Mouse (Mus musculus) CH12.LX (cell line): ENCODE results near the gene Tnk1. TPM values are rescaled to one million over a fixed set of nuclear protein-coding genes. Genes with fewer than 3 reads are reported as not detected.
A peak's percentile ranks its signal among the peaks of the same experiment; 100 is the strongest.

ENCODE experiments used
- DNase-seq: peaks from one replicate; pipeline ENCODE4 v3.0.0-alpha.2; 2013; ENCODE audit errors: extremely low read depth
- H3K27ac ChIP-seq: 2 replicates; pipeline ENCODE4 v1.5.1; 2012; ENCODE audit warnings: low read depth, mild to moderate bottlenecking, control low read depth, moderate library complexity; ENCODE audit not compliant: insufficient read depth
- H3K27me3 ChIP-seq: replicated peaks from 2 replicates; pipeline ENCODE3; 2012; ENCODE audit warnings: inconsistent platforms
- H3K36me3 ChIP-seq, 2 experiments: replicated peaks in 1 of 2; 2 replicates each; pipeline versions ENCODE3 to v1.6.1; 2012; ENCODE audit warnings: inconsistent platforms in 1 of 2, low read length in 1 of 2, mild to moderate bottlenecking in 1 of 2, mixed read lengths in 1 of 2, moderate library complexity in 1 of 2; ENCODE audit not compliant: control insufficient read depth in 1 of 2, insufficient read depth in 1 of 2
- H3K4me1 ChIP-seq, 2 experiments: 2 replicates each; pipeline ENCODE4 v1.6.1; 2012; ENCODE audit warnings: inconsistent platforms in 1 of 2, moderate library complexity in 1 of 2; ENCODE audit not compliant: insufficient read depth in 2 of 2, control insufficient read depth in 1 of 2
- H3K4me2 ChIP-seq: 2 replicates; pipeline ENCODE4 v1.6.1; 2012; ENCODE audit warnings: low read depth, mild to moderate bottlenecking, control low read depth; ENCODE audit not compliant: poor library complexity, insufficient read depth, severe bottlenecking
- H3K4me3 ChIP-seq, 3 experiments: fragments of 150-350 bp in 1 of 3; sonication (generic) in 1 of 3; replicated peaks in 1 of 3; 2 replicates each; pipeline versions ENCODE3 to v1.5.1; 2011 to 2012; ENCODE audit warnings: low read depth in 2 of 3, low read length in 2 of 3, mild to moderate bottlenecking in 2 of 3, moderate library complexity in 2 of 3, control low read depth in 1 of 3, improper control_type of control experiment in 1 of 3, inconsistent platforms in 1 of 3, mixed read lengths in 1 of 3; ENCODE audit not compliant: poor library complexity in 1 of 3
- H3K79me2 ChIP-seq: replicated peaks from 2 replicates; pipeline ENCODE4 v1.6.1; 2012; ENCODE audit warnings: mild to moderate bottlenecking, moderate library complexity; ENCODE audit not compliant: control insufficient read depth, poor library complexity, insufficient read depth, severe bottlenecking; ENCODE audit errors: extremely low read depth
- H3K9ac ChIP-seq: 2 replicates; pipeline ENCODE4 v1.6.1; 2012; ENCODE audit warnings: low read depth, mild to moderate bottlenecking, control low read depth, moderate library complexity; ENCODE audit not compliant: insufficient read depth
- H3K9me3 ChIP-seq: replicated peaks from 2 replicates; pipeline ENCODE3; 2012; ENCODE audit warnings: low read length, inconsistent platforms, mixed read lengths
- BHLHE40 ChIP-seq: IDR thresholded peaks from 2 replicates; pipeline ENCODE4 v1.6.1; 2011; ENCODE audit warnings: mild to moderate bottlenecking, low read depth, low read length, improper control_type of control experiment
- CHD1 ChIP-seq: IDR thresholded peaks from 2 replicates; pipeline ENCODE4 v1.6.1; 2012; ENCODE audit warnings: low read depth, low read length, improper control_type of control experiment, inconsistent platforms
- CHD2 ChIP-seq: IDR thresholded peaks from 2 replicates; pipeline ENCODE4 v1.6.1; 2011; ENCODE audit warnings: low read length, improper control_type of control experiment
- CTCF ChIP-seq, 2 experiments: IDR thresholded peaks in 1 of 2; conservative IDR thresholded peaks in 1 of 2; 2 replicates each; pipeline ENCODE4 v1.5.1; 2011 to 2012; ENCODE audit warnings: low read depth in 2 of 2, low read length in 2 of 2, improper control_type of control experiment in 1 of 2, inconsistent platforms in 1 of 2, mild to moderate bottlenecking in 1 of 2, moderate library complexity in 1 of 2
- E2F4 ChIP-seq: IDR thresholded peaks from 2 replicates; pipeline ENCODE4 v1.6.1; 2011; ENCODE audit warnings: low read depth, low read length, improper control_type of control experiment; ENCODE audit not compliant: insufficient replicate concordance
- ELF1 ChIP-seq: IDR thresholded peaks from 2 replicates; pipeline ENCODE4 v1.6.1; 2014; ENCODE audit warnings: low read depth, mild to moderate bottlenecking, inconsistent platforms, low read length, improper control_type of control experiment
- GABPA ChIP-seq: IDR thresholded peaks from 2 replicates; pipeline ENCODE4 v1.6.1; 2012; ENCODE audit warnings: low read depth, low read length, improper control_type of control experiment, inconsistent platforms; ENCODE audit not compliant: insufficient replicate concordance
- HCFC1 ChIP-seq: IDR thresholded peaks from 2 replicates; pipeline ENCODE4 v1.6.1; 2012; ENCODE audit warnings: low read depth, mild to moderate bottlenecking, inconsistent platforms, low read length, improper control_type of control experiment
- IRF4 ChIP-seq: IDR thresholded peaks from 2 replicates; pipeline ENCODE4 v1.6.1; 2014; ENCODE audit warnings: low read depth, mild to moderate bottlenecking, inconsistent platforms, low read length, improper control_type of control experiment
- JUN ChIP-seq: IDR thresholded peaks from 2 replicates; pipeline ENCODE4 v1.6.1; 2011; ENCODE audit warnings: low read depth, mild to moderate bottlenecking, low read length, improper control_type of control experiment, moderate library complexity; ENCODE audit not compliant: insufficient read depth
- JUND ChIP-seq: conservative IDR thresholded peaks from 2 replicates; pipeline ENCODE4 v1.6.1; 2011; ENCODE audit warnings: low read depth, low read length, improper control_type of control experiment
- KAT2A ChIP-seq: IDR thresholded peaks from 2 replicates; pipeline ENCODE4 v1.6.1; 2012; ENCODE audit warnings: low read length, improper control_type of control experiment, inconsistent platforms; ENCODE audit not compliant: insufficient replicate concordance
- MAFK ChIP-seq: IDR thresholded peaks from 2 replicates; pipeline ENCODE4 v1.6.1; 2011; ENCODE audit warnings: low read length, improper control_type of control experiment; ENCODE audit not compliant: insufficient replicate concordance
- MAX ChIP-seq: IDR thresholded peaks from 2 replicates; pipeline ENCODE4 v1.6.1; 2011; ENCODE audit warnings: low read length, improper control_type of control experiment
- MAZ ChIP-seq: IDR thresholded peaks from 2 replicates; pipeline ENCODE4 v1.6.1; 2012; ENCODE audit warnings: low read depth, mild to moderate bottlenecking, inconsistent platforms, low read length, improper control_type of control experiment, moderate library complexity
- MEF2A ChIP-seq: IDR thresholded peaks from 2 replicates; pipeline ENCODE4 v1.6.1; 2014; ENCODE audit warnings: low read depth, mild to moderate bottlenecking, inconsistent platforms, low read length, improper control_type of control experiment, borderline replicate concordance
- MXI1 ChIP-seq: IDR thresholded peaks from 2 replicates; pipeline ENCODE4 v1.6.1; 2011; ENCODE audit warnings: mild to moderate bottlenecking, low read depth, low read length, improper control_type of control experiment
- NELFE ChIP-seq: IDR thresholded peaks from 2 replicates; pipeline ENCODE4 v1.6.1; 2011; ENCODE audit warnings: low read depth, low read length, improper control_type of control experiment
- NRF1 ChIP-seq: IDR thresholded peaks from 2 replicates; pipeline ENCODE4 v1.6.1; 2014; ENCODE audit warnings: low read depth, mild to moderate bottlenecking, inconsistent platforms, low read length, improper control_type of control experiment, moderate library complexity
- PAX5 ChIP-seq: IDR thresholded peaks from 2 replicates; pipeline ENCODE4 v1.6.1; 2012; ENCODE audit warnings: low read length, inconsistent platforms, mixed read lengths
- POLR2AphosphoS2 ChIP-seq: IDR thresholded peaks from 2 replicates; pipeline ENCODE4 v1.6.1; 2011; ENCODE audit warnings: low read depth, low read length, improper control_type of control experiment
- RCOR1 ChIP-seq: conservative IDR thresholded peaks from 2 replicates; pipeline ENCODE4 v1.6.1; 2012; ENCODE audit warnings: low read depth, mild to moderate bottlenecking, inconsistent platforms, low read length, improper control_type of control experiment
- SIN3A ChIP-seq: IDR thresholded peaks from 2 replicates; pipeline ENCODE4 v1.6.1; 2012; ENCODE audit warnings: low read length, improper control_type of control experiment, inconsistent platforms
- TBP ChIP-seq: conservative IDR thresholded peaks from 2 replicates; pipeline ENCODE4 v1.6.1; 2011; ENCODE audit warnings: low read depth, low read length, improper control_type of control experiment
- TCF12 ChIP-seq: IDR thresholded peaks from 2 replicates; pipeline ENCODE4 v1.6.1; 2014; ENCODE audit warnings: low read depth, mild to moderate bottlenecking, inconsistent platforms, low read length, improper control_type of control experiment
- USF1 ChIP-seq: IDR thresholded peaks from 2 replicates; pipeline ENCODE4 v1.6.1; 2014; ENCODE audit warnings: low read depth, mild to moderate bottlenecking, inconsistent platforms, low read length, improper control_type of control experiment
- USF2 ChIP-seq: conservative IDR thresholded peaks from 2 replicates; pipeline ENCODE4 v1.6.1; 2011; ENCODE audit warnings: low read depth, low read length, improper control_type of control experiment
- ZC3H11A ChIP-seq: IDR thresholded peaks from 2 replicates; pipeline ENCODE4 v1.6.1; 2012; ENCODE audit warnings: low read depth, mild to moderate bottlenecking, inconsistent platforms, low read length, improper control_type of control experiment
- ZKSCAN1 ChIP-seq: IDR thresholded peaks from 2 replicates; pipeline ENCODE4 v1.6.1; 2012; ENCODE audit warnings: low read depth, inconsistent platforms, low read length, improper control_type of control experiment, borderline replicate concordance
- ZMIZ1 ChIP-seq: IDR thresholded peaks from 2 replicates; pipeline ENCODE4 v1.6.1; 2012; ENCODE audit warnings: low read depth, mild to moderate bottlenecking, inconsistent platforms, low read length, improper control_type of control experiment
- ZNF384 ChIP-seq: IDR thresholded peaks from 2 replicates; pipeline ENCODE4 v1.6.1; 2012; ENCODE audit warnings: low read depth, low read length, improper control_type of control experiment, inconsistent platforms
- dilution Hi-C: fragments of 300-500 bp; cut with MboI; formaldehyde crosslinking; loops from 2 replicates; pipeline ENCODE4 v1.14.3; 2020; ENCODE audit warnings: low sequenced_read_pairs; ENCODE audit not compliant: extremely low pct_unique_long_range_greater_than_20kb, extremely low pct_ligation_motif_present
- in situ Hi-C: fragments of 300-500 bp; cut with MboI; formaldehyde crosslinking; loops from 3 replicates; pipeline ENCODE4 v1.14.3; 2019; ENCODE audit warnings: low sequenced_read_pairs, low pct_ligation_motif_present, low pct_unique_long_range_greater_than_20kb, mixed read lengths
- polyA plus RNA-seq: library from polyadenylated mRNA; unstranded; fragments of >175 nt; gene quantifications from 2 replicates; pipeline ENCODE4 v1.2.1, GENCODE M21; 2012; ENCODE audit warnings: low read depth; ENCODE audit not compliant: insufficient read length
- total RNA-seq, 2 experiments: library from RNA; depleted of rRNA; stranded (reverse); fragments of 300-350 nt in 1 of 2; fragments of >200 nt in 1 of 2; gene quantifications; 2 replicates each; pipeline ENCODE4 v1.2.3; 2012 to 2014

The Tnk1 gene
- total and polyA plus RNA-seq, 3 experiments: 0.13 to 0.30 TPM; not detected in 1

GRCm38 (mm10) chr11:69895291-69895690 lies 36.8 kb upstream of the Tnk1 start, which contains the start of gene Acap1:
Gene Acap1, minus strand, starts transcription at chr11:69895539.
- peak within 1 kb of the TSS; percentile 53 to 65 (median 63) for H3K4me3 ChIP-seq
- H3K4me2 ChIP-seq: peak within 1 kb of the TSS; percentile 46
- H3K27me3 ChIP-seq: no peaks in the 10 kb centered on the region
- DNase-seq: peak; percentile 85
- peaks cover 3 to 24% of the 10 kb centered on the region in 2 experiments for H3K36me3 ChIP-seq
- in situ Hi-C loops (no loop called here), dilution Hi-C loops (no loop called here)
- peaks cover 5 to 31% of the 10 kb centered on the region in 2 experiments; a peak in 3 of 4 replicates for H3K4me1 ChIP-seq
- TF ChIP-seq RCOR1 (no peak), SIN3A (peak; percentile 24; the same call in 1 of the 2 replicates), USF2 (no peak), CTCF (conservative IDR thresholded peaks at IDR 0.05 in 1 of 2, IDR thresholded peaks at IDR 0.05 in 1 of 2; ENCODE audit: low read depth in 2 of 2, low read length in 2 of 2) (no peak), MAZ (peak; percentile 81), ZC3H11A (no peak), TBP (0 out of 2 replicates have a peak, but pooled peaks have one; percentile 32), MAX (no peak), ZMIZ1 (0 out of 2 replicates have a peak, but pooled peaks have one; percentile 56)
- H3K9ac ChIP-seq: peak within 1 kb of the TSS; percentile 74
- H3K79me2 ChIP-seq: no peaks in the 10 kb centered on the region
- peak within 1 kb of the TSS; percentile 37 for H3K27ac ChIP-seq
- no peaks in the 10 kb centered on the region for H3K9me3 ChIP-seq

- H3K27me3 ChIP-seq: no peaks in the 10 kb centered on the region
- dilution Hi-C loops: no loop called here
- peaks cover 3 to 31% of the 10 kb centered on the region in 2 experiments for H3K36me3 ChIP-seq
- H3K4me3 ChIP-seq: peak overlapping the region; percentile 53 to 65 (median 63)
- peak overlapping the region; percentile 46 for H3K4me2 ChIP-seq
- no peaks in the 10 kb centered on the region for H3K9me3 ChIP-seq
- H3K27ac ChIP-seq: peak overlapping the region; percentile 37
- in situ Hi-C loops: no loop called here
- no peaks in the 10 kb centered on the region for H3K79me2 ChIP-seq
- peaks cover 5 to 30% of the 10 kb centered on the region in 2 experiments; a peak in 3 of 4 replicates for H3K4me1 ChIP-seq
- H3K9ac ChIP-seq: peak overlapping the region; percentile 74
- DNase-seq: peak; percentile 84
- TF ChIP-seq GABPA (no peak), BHLHE40 (peak; percentile 42; the same call in 1 of the 2 replicates), TBP (peak; percentile 65; the same call in 1 of the 2 replicates), NELFE (no peak), NRF1 (no peak), SIN3A (peak; percentile 51; the same call in 1 of the 2 replicates), MEF2A (no peak), HCFC1 (0 out of 2 replicates have a peak, but pooled peaks have one; percentile 9), POLR2AphosphoS2 (no peak), CHD2 (peak; percentile 85; the same call in 1 of the 2 replicates), E2F4 (no peak), CHD1 (no peak; the same call in 1 of the 2 replicates), CTCF (conservative IDR thresholded peaks at IDR 0.05 in 1 of 2, IDR thresholded peaks at IDR 0.05 in 1 of 2; ENCODE audit: low read depth in 2 of 2, low read length in 2 of 2) (no peak), JUN (no peak), ZC3H11A (no peak), JUND (no peak), RCOR1 (no peak), PAX5 (no peak), TCF12 (no peak), ZKSCAN1 (no peak), MAX (0 out of 2 replicates have a peak, but pooled peaks have one; percentile 12), USF1 (no peak), ZNF384 (peak; percentile 82), ELF1 (peak; percentile 77), IRF4 (no peak), KAT2A (no peak), ZMIZ1 (no peak), MXI1 (no peak; the same call in 1 of the 2 replicates), MAFK (no peak)
These were observed 36.1 kb upstream of the Tnk1 start for GRCm38 (mm10) chr11:69894671-69895070.
